Mouse (Mus musculus) liver (tissue): ENCODE data around the gene Prkce.

Experiments
- DNase-seq: peaks from one replicate; pipeline ENCODE4 v3.0.0-alpha.2; 2020; ENCODE audit warnings: mixed read lengths

Prkce gene

DNA sequence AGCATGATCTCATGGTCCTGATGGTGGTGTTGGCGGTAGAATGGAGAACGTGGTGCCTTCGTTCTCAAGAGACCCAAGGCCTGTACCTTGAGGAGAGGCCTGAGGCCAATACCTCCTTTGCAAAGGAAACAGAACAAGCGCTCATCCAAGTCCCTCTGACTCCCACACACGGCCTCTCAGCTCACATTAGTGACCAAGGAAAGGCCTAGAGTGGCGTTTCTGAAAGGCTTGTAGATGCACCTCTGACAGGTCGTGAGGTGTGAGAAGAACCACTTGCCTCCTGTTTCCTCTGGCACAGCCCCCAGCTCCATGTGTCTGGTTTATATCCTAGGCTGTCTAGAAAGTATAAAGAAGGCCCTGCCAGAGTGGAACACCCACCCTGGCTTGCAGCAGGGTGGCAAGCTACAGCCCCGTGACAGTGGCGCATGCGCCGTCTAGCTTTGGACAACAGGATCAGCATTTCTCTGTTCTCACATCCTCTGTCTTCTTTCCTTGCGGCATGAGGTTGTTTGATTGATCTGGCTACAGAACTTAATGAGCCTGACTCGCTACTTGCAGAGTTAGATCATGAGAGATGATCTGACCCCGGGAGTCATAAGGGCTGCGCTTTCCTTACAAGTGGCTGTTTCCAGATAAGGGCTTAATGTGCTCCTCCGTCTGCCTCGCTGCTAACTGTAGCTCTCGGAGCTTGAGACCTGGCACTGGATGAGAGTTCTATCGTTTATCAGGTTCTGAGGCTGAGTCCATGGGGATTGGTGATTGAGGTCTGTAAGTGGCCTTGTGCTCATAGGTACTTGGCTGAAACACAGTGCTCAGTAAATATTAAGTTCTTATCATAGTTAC, 136.0 kb downstream of the Prkce start:
- peak; percentile 69 for DNase-seq

DNA sequence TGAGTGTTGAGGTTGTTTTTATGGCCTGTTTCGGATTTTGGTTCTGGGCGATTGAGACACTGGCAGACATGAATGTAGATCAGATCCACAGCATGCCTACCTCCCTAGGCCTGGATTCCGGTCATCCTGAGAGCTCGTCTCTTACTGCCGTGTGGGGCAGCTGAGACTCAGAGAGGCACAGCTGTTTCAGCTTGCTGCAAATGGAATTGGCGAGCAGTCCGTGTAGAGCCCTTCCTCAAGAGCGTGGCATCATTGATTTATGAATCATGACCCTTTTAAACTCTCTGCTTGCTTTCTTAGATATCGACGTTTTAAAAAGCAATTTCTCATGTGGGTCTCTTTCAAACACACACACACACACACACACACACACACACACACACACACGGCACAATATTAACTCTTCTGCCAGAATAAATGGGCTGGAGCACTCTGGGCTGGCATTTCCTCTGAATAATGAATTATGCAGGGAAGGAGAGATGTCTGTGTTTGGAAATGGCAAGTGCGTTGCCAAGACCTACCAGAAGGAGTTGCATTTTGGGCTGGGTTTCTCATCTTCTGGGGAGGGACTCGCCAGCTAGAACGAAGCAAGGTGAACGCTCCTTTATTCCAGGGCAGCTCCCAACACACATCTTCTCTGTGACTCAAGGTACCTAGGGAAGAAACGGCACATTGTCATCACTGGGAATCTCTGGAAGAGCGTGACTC, 137.5 kb downstream of the Prkce start:
- DNase-seq = no peak

DNA sequence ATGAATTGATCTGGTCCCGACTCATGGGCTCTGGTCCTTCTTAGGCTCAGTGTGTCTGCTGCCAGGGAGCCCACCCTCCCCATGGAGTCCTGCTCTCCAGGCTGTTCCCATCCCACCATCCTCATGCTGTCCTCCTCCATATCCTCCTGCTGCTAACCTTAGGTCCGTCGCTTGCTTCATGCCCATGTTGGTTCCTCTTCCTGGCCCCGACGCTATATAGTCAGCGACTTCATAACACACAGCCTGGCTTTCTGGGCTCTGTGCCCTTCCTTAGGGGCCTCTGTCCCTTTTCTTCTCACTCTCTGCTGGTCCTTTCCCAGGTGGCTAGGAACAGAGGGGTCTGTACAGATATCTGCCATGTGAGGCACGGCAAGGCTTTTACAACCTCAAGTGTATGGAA, 138.6 kb downstream of the Prkce start:
- no peak for DNase-seq

DNA sequence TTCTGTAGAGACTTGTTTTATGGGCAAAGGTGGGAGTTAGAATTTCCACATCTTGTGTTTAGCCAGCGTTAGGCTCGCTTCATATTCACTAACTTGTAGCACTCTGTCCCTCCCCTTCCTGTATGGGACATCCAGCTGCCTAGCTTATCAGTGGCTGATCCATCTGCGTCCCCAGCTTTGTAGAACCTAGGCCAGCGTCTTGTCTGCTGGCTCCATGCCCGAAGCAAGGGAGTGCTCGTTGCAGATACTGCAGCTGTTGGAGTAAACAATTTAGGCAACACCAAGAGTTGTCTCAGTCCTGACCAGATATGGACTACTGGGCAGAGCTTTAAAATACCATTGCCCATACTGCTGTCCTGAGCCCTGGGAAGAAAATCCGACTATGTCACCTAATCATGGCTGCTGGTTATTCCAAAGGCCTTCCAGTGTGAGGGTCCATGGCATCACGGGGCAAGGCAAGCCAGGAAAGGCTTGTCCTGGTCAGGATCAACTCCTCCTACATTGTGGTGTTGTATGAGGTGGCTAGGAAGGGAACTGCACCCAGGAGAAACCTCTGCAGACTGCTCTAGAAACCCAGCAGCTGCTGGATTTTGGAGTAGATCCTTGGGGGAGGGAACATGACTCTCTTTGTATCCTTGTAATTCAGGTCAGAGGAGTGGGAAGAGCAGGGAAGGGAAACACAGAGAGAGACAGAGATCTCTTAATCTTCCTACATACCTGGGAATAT, 146.0 kb downstream of the Prkce start:
- peak; percentile 87 for DNase-seq

DNA sequence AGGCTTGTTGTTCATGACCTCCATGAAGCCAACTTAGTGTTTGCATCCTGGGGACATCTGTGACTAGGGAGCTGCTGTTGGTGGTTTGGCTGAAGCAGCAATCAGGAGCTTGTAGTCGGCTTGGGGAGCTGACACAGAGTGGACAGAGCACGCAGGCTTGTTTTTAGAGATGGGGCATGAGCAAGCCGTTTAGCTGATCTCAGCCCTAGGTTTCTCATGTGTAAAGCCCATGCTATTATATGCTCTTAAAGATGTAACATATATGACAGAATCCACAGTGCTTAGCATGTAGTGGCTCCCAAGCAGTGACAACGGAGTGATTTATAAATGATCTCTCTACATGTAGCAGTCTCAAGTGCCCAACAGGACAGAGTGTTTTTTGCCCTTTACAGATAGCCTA, 148.3 kb downstream of the Prkce start:
- DNase-seq = no peak

DNA sequence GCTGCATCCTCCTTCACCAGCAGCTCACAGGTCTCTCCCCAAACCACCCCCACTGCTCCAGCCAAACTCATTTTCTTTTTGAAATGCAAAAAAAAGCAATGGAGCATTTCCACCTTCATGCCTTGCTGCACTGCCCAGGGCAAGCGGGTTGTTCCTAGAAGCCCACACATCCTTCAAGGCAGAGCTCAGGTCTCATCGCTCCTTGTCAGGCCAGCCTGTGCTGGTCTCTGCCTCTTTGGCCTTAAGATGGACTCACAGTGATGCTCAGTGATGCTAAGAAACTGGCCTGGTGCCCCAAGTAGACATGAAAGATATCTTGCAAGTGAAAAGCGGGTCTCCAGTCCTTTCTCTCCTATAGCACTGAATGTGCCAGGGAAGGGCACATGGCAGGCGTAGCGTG, 149.2 kb downstream of the Prkce start:
- DNase-seq = no peak

DNA sequence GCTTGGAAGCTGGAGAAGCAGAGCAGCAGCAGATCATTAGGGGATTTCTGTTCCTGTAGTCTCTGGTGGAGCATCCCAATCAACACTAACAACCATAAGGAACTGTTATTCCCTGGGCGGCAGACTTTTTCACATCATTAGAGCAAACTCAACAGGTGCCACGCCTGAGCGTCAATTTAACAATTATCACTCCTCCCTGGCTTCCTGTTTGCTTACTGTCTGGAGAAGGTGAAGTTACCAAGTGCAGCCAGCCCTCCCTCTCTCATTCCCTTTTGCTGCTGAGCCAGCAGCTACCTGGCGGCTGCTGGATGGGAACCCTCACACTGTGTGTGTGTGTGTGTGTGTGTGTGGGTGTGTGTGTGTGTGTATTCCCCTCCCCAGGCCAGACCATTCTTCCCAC, 149.6 kb downstream of the Prkce start:
- no peak for DNase-seq

DNA sequence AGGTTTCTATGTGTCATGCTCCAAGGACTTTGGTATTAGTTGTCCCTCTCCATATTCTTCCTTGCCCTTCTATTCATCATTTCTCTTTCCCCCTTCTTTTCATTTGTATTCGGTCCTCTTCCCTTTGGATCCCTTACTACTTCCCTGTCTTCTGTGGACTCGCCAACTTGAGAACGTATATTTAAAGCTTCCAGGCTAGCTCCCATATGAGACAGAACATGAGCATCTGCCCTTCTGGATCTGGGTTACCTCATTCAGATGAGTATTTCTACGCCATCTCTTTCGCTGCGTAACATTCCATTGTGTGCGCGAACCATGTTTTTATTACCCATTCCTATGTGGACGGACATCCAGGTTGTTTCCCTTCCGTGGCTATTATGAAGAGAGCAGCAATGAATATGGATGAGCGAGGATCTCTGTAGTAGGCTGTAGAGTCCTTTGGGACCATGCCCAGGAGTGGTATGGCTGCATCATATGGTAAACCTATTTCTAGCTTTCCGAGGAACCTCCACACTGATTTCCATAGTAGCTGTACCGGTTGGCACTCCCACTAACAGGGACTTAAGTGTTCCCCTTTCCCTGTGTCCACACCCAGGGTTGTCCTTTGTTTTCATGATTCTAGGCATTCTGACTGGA, 152.5 kb downstream of the Prkce start:
- no peak for DNase-seq

DNA sequence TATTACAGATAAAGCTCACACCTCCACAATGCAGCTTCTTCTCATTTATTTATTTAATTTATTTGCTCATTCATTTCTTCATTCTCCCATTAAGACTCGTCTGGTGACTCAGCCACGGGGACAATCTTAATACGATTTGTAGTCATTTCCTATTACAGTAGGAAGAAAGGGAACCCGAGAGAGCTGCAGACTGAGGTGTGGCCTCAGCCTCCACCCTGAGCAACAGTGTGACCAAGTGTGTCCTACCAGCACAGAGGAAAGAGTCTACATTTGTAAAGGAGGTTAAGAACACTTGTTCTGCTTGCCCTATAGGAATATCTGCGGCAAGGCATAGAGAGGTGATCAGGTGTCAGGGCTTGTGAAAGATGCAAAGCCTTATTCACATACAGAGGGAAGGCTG, 155.3 kb downstream of the Prkce start:
- DNase-seq = no peak

DNA sequence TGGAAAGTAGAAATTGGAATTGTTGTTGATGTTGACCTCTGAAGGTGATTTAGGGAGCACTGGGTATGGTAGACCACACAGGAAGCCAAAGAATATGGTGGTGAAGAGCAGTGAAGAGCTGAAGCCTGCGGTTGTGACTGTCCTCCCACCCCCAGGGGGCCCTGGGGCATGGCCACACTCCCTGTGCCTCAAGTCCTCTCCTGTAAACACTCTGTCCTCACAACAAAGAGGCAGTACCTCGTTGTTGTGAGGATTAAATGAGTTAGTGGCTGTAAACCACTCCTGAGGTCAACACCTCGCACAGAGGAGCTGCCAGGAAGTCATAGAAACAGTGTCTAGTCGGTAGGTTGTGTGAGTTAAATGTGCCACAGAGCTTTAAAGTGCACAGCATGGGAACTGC, 155.7 kb downstream of the Prkce start:
- no peak for DNase-seq

DNA sequence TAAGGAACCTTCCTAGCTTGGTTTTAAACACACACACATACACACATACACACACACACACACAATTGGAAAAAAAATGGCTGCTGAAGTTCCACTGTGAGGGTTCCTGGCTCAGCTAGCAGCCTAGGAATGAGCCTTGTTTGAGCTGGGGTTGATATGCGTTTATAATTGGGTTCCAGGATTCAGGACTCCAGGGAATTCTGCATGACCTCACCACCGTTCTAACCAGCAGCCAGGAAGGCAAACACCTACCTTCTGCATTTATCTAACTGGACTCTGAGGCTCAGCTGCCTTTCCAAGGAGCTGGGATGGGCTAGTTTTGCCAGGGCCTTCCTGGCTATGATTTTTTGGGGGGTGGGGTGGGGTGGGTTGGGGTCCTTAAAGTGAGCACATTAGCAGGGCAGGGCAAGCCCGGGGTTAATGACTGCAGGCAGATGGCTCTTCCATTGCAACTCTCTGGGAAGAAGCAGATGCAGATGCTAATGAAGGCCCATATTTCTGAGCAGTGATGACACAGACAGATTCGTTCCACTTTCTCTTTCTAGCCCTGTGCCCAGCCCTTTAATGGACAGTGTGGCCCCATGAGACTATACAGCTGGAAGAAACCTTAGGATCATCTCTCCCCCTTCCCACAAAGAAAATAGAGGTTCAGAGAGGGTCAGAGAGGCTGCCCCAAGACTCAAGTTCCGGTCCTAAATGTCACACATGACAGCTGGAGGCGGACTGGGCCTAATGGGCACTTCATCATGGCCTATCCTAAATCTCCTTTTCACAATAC, 156.5 kb downstream of the Prkce start:
- no peak for DNase-seq

DNA sequence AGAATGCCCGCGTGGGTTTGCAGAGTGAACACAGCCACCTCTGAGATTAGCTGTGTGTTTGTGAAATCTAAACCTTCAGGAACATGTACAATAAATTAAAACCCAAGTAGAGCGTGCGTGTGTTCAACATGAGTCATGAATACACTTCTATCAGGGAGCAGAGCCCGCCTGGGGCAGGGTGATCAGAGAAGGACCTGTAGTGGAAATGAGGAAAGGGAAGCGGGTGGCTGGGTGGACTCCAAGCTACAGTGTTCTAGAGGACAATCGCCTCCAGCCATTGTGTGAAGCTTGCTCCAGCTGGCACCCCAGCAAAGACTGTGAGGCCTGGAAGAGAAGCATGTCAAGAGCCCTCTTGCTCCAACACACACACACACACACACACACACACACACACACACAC, 157.2 kb downstream of the Prkce start:
- DNase-seq = no peak

DNA sequence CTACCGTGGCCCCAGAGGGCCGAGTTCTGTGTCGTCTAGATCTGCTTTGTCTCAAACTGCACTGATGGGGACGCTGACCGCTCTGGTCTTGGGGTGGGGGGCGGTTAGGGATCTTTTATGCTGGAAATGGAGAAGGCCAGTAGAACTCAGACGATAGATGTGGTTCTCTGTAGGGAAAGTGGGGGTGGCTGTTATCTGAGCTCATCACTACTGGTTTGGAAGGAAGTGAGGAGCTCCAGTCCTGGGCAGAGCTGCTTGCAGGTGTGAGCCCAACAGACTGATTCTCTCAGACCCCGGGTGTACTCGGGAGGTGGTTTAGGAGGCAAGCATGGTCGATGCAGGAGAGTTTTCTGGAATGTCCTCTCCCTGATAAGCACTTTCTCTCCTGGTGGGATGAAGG, 157.7 kb downstream of the Prkce start:
- DNase-seq = no peak

DNA sequence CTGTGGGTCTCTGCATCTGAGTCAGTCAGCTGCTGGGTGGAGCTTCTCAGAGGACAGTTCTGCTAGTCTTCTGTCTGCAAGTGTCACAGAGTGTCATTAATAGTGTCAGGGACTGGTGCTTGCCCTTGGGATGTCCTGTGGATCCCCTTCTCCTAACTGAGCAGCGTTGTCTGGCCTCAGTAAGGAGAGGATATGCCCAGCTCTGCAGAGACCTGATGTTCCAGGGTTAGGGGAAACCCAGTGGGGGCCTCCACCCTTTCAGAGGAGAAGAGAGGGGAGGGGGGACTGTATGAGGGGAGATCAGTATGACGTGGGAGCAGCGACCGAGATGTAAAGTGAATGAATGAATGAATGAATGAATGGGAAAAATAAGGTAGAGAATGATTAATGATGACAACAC, 160.4 kb downstream of the Prkce start:
- DNase-seq = no peak

DNA sequence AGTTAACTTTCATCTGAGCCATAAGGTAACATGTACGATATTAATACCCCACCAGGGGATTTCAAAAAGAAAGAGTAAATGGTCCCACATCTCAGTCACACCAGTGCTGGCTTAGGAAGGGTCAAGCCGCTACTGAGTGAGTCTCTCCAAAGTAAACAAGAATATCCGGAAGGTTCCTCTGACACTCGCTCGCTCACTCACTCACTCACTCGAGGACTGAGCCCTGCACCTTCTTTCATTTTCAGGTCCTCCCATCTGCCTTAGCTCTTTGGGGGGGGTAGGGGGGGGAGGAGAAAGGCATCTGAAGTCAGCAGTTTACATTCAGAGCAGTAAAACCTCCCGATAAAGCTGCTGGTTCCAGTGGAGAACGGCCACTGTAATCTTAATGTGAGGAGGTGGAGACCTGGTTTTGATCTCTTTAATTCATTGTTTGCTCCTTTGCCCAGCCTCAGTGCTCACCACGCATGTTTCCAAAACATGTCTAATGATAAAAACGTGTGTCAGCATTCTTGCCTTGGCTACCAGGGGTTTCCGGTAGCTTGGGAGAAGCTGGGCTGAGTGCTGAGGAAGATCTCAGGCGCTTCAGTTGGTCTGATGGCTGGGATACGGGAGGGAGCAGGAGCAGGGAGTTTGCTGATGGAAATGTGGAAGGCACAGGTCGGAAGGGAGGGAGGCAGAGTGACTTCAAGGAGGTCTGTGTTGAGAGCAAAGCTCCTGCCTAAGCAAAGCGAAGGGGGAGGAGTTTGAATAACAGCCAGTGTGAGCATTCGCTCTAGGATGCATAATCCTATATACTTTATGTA, 161.9 kb downstream of the Prkce start:
- no peak for DNase-seq

DNA sequence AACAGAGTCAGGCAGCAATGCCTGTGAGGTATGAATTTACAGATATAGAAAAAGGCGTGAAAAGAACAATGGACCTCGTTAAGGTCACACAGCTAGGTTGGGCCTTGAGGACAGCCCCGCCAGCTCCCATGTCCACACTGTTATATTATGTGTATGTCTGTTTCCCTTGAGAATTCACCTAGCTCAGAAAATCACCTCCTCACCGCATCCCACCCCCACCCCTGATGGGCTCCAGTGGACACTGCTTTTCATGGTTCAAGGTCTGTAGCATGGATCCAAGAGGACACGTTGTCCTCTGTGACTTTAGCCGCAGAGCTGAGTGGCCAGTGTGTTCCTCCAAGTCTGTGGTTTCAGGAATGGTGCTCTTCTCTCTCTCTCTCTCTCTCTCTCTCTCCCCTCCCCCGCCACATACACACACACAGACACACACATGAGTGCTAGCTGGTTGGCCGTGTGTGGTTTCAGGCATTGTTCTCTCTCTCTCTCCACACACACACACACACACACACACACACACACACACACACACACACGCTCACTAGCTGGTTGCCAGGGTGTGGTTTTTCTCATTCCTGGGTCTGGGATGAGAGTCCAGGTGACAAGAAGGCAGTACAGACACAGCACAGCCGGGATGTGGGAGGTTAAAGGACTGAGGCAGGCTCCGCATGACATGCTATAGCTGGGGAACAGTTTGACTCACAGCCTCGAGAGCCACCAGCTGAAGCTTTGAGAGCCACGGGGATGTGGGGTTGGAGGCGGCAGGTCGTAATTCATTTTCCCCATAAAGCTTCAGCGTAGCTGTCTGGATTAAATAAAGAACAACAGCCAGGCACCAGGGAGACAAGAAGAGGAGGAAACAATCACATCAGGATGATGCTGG, 162.7 kb downstream of the Prkce start:
- no peak for DNase-seq

DNA sequence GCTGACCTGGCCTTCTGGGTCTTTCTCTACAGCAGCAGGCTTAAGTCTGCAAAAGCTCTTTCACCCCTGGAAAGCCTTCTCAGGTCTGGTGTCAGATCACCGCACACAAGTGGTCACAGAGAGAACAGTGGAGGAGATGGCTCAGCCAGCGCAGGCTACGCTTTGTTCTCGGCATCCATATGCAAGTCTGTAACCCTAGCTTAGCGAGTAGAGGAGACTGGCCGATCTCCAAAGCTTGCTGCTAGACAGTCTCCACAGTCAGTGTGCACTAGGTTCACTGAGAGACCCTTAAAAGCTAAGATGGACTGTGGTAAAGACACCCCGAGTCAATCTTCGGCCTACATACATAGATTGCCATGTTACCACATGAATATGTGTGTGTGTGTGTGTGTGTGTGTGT, 164.2 kb downstream of the Prkce start:
- no peak for DNase-seq

DNA sequence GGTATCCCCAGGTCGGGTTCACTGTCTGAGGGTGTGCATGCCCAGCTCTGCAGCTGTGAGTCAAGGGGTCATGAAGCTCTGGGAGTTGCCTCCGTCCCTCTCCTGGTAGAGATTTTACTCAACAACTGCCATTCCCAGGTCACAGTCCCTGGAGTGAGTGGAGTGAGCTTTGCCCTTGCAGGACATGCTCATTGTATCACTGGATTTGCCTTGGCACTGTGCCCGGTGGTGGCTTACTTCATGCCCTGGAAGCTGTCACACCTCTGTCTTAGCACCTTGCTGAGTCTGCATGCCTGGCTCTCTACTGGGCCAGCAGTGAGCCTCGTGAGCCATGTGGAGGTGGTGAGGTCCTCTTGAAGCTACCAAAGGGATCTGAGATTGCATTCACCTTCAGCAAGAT, 167.4 kb downstream of the Prkce start:
- no peak for DNase-seq

DNA sequence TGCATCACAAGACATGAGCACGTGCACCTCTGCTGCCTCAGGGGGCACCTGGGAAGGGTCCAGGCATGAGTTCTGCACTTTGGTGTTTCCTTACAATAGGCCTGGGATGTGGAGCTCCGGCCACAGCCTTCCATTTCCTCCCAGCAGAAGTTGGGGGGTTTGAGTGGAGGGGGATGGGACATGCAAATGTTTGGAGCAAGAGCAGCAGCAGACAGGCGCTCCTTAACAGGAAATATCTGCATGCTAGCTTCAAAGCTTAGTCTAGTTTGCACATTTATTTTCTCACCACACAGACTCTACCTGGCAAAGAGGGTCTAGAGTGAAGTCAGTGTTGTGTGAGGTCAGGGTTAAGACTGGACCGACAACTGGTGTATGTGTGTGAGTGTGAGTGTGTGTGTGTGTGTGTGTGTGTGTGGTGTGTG, 169.1 kb downstream of the Prkce start:
- peak; percentile 18 for DNase-seq

DNA sequence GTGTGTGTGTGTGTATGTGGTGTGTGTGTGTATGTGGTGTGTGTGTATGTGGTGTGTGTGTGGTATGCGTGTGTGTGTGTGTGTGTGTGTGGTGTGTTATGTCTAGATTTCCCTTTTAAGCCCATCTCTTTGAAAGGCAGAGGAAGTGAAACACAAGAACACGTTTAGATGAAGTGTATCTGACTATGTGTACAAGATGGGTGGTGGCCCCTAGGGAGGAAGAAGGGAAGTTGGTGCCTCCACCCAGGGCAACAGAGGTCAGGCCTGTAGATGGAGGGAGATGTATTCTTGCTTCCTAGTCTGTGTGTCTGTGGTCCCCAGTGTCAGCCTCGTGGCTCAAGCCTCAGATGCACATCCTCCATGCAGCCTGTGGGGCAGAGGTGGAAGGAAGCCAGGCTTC, 169.5 kb downstream of the Prkce start:
- no peak for DNase-seq

DNA sequence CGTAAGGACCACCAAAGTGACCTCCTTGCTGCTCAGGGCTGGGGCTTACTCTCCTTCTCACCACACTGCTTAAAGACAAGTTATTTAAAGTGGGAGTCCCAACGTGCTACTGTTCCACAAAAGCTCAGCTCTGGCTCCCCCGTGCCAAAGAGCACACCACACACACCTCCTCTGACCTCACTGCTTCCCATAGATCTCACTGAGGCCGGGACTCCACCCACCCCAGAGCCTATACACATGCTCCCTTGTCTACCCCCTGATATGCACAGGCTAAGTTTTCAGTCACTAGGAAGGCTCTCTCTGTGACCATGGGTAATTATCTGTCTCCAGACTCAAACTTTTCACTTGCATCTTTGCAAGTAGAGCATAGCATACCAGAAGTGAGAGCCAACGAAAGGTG, 170.7 kb downstream of the Prkce start:
- no peak for DNase-seq
